Mouse (Mus musculus): ENCODE data around the gene Vmn1r223.
"Not testable (repeated sequence)": the region's sequence is repeated elsewhere in the genome, so short reads cannot be mapped to it uniquely, and the experiment has no call there.

Gene Vmn1r223

DNA sequence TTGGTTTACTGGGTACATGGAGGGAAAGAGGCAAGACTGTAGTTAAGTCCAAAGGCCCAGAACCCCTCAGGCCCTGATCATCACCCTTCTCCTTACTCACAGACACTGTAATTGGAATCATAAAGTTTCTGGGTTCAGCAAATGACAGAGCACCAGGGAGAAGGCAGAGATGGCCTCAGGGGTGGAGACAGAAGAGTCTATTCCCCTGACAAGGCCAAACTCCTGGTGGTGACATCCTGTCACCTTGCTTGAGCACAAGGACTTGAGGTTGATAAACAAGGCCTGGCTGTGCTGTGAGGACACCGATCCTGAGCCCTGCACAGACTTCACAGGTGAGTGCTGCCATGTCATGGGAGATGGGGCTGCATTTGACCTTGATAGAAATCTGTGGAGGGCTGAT is at the start of gene Vmn1r223:
TSS of gene Vmn1r223 (plus strand) at position 301 of the 400 bp plus-strand sequence.
- DNase-seq = not testable (repeated sequence)

DNA sequence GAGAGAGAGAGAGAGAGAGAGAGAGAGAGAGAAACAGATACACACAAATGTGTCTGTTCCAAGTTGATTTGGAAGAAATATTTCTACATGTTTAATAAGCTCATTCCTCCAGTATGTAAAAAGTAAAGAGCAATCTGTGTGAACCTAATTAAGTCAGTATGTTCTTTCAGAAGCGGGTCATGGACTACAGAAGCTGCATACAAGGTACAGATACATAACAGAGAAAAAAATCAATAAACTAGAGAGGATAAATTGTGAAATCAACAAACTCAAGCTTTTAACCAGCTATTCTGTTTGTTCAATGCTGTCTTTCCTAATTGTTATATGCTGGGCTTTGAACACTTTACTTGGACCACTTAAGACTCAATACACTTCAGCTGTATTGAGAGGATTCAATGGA is 43.0 kb upstream of the Vmn1r223 start:
- DNase-seq = not testable (repeated sequence)

GRCm38 (mm10) chr13:23213827-23214226 is 33.1 kb upstream of the Vmn1r223 start, which contains the start of gene Vmn1r221:
Vmn1r221 (plus strand) TSS chr13:23214127.
- not testable (repeated sequence) for DNase-seq

DNA sequence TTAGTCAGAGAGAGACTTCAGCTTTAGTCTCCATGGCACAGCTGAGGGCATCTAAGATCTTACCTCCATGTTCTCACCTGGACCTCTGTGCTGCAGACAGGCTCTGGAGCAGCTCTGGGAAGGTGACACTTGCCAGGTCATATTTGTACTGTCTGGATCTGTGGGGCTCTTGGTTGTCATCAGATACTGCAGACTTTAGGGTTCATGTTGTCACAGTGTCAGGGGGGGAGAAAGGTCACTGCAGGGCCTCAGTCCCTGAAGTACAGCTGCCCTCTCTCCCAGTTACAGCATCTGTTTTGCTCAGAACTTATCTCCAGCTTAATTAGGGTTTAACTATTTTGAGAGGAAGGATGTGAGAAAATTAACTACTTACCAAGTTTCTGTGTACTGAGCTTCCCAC is 11.1 kb upstream of the Vmn1r223 start, which contains the start of gene Vmn1r222:
TSS of gene Vmn1r222 (minus strand) at position 101 of the 400 bp plus-strand sequence.
- not testable (repeated sequence) for DNase-seq

DNA sequence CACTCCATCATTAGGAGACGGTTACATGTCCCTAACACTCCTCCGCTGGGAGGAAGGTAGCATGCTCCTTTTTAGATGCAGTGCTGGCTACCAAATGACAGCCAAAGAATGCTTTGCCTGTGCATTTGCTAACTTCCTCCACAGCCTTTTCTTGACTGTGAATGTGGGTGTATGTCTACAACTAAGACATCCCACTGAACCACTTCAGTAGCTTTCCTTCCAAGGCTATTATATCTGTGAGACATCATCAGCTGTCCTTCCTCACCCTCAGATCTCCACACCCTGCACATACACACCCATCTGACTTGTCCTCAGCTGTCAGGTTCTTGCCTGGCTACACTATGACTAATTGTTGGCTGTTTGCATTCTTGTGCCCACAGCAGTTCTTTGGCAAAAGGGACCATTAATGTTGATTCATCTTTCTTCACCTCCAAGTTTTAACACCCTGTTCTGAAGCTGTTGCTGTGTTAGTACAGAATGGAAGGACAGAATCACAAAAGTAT is 11.7 kb downstream of the Vmn1r223 start:
- no peak for DNase-seq

- DNase-seq = not testable (repeated sequence)
Observed at GRCm38 (mm10) chr13:23268606-23269005, 21.7 kb downstream of the Vmn1r223 start.

DNA sequence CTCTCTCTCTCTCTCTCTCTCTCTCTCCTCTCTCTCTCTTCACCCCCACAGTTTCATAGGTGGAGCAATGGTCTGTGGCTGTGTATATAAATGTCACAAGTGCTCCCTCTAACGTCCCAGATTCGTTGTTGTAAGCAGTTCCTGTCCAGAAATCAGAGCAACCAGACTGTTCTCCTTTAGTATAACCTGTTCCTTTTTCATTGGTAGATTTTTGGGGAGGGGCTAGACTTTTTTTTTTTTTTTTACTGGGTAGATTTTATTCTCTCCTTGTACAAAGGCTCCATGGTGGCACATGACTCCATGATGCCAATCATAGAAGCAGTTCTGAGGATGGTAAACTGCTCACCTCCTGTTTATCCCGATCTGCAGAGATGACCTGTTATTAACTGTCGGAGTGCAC is 22.2 kb downstream of the Vmn1r223 start:
- not testable (repeated sequence) for DNase-seq

DNA sequence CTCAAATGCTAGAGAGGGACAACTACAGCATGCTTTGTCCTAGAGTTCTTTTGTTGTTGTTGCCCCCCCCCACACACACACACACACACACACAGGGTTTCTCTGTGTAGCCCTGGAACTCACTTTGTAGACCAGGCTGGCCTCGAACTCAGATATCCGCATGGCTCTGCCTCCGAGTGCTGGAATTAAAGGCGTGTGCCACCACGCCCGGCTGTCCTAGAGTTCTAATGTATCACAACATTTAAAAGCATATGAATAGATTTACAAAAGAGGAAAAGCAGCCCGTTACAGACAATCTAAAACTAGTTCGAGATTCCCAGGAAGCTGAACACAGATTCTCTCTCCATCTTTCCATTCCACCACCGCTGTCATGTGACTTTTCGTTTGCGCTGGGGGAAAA is 22.7 kb downstream of the Vmn1r223 start:
- no peak for DNase-seq

DNA sequence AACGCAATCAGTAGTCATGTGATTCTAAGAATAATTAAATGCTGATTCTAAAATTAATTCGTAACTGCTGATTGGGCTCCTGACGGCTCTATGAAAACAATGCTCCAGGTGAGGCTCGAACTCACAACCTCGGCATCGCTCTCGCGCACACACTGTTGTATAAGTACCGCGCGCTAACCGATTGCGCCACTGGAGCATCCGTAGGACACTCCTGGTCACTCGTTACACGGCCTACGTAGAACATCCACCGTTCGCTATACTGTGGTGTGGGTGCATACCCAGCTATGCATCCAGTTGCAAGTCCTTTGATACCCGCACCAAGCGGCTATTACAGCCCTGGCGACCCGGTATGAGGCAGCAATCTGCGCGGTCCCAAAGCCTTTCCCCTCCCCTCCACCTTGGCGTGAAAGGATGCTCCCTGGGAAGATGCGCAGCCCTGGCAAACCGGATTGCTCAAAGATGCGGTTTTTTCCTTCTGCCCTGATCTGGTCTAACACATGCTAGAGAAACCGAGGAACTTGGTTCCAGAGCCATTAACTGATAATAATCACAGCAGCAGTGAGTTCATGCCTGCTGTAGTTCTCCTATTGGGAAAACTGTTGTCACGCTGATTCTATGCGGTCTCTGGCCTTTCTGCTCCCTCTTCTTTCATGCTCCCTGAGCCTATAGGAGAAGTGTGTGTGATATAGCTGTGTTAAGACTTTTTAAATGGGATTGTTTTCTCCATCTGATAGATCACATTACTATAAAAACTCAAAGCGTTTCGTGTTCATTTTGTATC is 23.6 kb downstream of the Vmn1r223 start:
- DNase-seq = no peak

DNA sequence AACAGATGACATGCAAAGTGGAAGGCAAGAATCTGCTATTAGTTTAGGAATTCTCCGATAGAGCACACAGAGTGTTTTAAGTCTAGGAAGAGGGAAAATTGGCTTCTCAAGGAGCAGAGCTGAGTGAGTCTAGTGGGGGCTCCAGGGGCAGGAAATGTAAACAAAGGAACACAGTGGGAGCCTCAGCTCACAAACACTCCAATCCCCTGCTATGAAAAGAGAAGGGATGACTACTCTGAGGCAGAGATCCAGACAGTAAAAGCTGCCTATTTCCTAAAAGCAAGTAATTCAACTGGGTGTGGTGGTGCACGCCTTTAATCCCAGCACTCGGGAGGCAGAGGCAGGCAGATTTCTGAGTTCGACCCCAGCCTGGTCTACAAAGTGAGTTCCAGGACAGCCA is 32.6 kb downstream of the Vmn1r223 start:
- no peak for DNase-seq

GRCm38 (mm10) chr13:23279992-23280391 is 33.1 kb downstream of the Vmn1r223 start:
- DNase-seq = no peak

GRCm38 (mm10) chr13:23285191-23285920 is 38.4 kb downstream of the Vmn1r223 start:
- DNase-seq = no peak

GRCm38 (mm10) chr13:23285921-23286720 is 39.2 kb downstream of the Vmn1r223 start:
- DNase-seq = no peak

DNA sequence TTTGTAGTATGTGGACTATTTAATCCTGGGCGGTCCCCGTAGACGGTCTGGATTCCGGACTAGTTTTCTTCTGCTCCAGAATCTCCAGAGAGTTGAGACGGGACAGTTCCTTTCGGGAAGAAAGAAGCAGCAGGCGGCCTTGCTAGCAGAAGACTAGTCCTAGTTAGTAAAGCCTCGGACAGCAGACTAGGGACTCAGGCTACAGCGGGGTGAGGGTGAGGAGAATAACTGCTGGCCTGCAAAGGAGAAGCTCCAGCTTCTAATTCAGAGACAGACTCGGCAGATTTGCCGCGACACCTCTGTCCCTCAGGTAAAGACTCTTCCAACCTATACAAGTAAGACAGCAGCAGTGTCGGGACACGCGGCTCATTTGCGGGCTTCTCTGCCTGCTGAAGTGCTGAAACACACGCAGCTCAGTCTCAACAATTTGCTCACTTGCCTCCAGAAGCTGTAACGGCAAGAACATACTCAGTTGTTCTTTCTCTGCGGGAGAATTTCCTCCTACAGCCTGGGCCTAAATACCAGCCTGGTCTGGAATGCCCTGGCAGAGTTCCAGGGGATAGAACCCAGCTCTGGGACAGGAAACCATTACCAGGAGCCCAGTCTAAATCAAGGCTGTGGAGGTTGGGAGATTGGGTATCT is 39.9 kb downstream of the Vmn1r223 start:
- no peak for DNase-seq

DNA sequence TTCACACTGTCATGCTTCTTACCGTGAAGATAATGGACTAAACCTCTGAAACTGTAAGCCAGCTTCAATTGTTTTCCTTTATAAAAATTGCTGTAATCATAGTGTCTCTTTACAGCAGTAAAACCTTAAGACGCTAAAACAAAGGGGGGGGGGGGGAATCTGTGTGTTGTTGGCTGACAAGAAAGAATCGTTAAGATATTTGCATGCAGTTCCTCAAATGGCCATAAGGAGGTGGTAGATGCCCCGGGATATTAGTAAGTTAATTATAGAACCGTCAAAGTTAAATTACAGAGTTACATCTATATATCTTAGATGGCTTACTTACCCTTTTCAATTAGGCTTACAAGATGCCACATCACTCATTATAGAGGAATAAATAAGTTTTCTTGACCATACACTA is 50.8 kb downstream of the Vmn1r223 start:
- no peak for DNase-seq

- no peak for DNase-seq
Observed at GRCm38 (mm10) chr13:23298445-23299232, 51.7 kb downstream of the Vmn1r223 start.

DNA sequence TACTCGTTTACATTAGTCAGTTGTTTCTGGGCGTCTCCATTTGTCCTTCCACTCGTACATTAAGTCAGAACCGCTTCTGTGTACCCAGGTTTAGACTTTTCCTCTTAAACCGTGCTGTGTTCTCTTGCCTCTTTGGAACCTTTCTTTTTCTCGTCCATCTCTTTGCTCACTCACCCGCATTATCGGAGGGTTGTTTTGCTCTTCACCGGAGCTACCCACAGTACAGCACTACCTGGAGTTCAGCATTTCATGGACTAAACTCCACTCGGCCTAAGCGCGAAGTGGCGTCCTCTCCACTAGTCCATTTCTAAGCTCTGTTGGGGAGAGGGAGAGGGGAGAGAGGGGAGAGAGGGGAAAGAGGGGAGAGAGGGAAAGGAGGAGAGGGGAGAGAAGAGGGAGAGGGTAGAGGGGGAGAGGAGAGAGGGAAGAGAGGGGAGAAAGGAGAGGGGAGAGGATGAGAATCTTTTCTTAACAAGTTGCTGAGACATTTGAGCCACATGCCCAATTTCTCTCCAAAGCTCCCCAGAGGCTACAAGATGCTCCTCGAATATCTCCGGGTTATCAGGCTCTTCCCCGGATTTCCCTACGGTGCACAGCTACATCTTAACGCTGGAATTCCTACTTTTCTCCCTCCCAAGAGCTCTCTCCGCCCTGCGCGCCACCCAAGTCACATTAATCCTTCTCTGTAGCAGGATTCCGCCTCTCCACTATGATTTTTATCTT is 52.5 kb downstream of the Vmn1r223 start:
- DNase-seq = no peak

DNA sequence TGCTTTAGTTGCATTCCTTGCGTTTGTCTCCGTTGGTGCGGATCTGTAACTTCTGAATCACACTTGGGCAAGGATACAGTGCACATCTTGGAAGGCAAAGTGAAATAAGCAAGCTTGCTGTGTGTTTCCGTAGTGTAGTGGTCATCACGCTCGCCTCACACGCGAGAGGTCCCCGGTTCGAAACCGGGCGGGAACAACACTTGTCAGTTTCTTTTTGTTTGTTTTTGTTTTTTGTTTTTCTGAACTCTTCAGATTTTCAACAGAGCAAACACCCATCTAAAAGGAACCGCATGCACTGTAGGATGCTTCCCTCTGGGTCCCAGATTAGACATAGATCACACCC is 53.0 kb downstream of the Vmn1r223 start:
- DNase-seq = no peak
